ENCODE assay signal across 8 mouse cellular contexts in the genomic region with DNA sequence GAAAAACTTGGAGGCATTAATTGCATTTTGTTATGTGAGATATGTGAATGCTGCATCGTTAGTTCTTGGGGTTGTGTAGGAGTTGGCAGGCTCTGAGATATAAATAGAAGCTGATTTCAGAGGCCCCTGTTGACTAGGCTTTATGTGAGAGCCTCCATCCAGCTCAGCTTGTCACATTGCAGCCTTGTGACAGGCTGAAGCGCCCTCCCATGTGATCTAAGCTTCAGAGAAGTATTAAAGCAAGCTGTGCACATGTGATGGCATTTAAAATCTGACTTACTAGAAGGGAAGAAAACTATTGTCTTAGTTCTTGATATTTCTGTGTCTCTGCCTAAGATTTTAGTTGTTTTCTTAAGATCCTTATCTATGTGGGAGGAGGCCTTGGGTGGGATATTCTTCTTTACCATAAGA. TPM values are rescaled to one million over a fixed set of nuclear protein-coding genes. Genes with fewer than 3 reads are reported as not detected.
DNase-seq lines count a peak whose midpoint lies in the region; ATAC-seq and TF ChIP-seq lines count a peak whose summit lies in the region.

No protein-coding gene starts in this region.

- H3K27me3 ChIP-seq in CH12.LX (replicated peaks) = no peaks in the 10 kb centered on the region
- H3K27me3 ChIP-seq in heart, embryonic 13.5 days (replicated peaks) = no peaks in the 10 kb centered on the region
- no peaks in the 10 kb centered on the region for H3K27me3 ChIP-seq in kidney, postnatal 0 days (ENCODE audit: insufficient read depth, low read length)
- H3K27me3 ChIP-seq in liver, embryonic 11.5 days (replicated peaks; ENCODE audit: control insufficient read depth, insufficient read depth, low read length) = no peaks in the 10 kb centered on the region
- H3K27me3 ChIP-seq in stomach, embryonic 14.5 days (ENCODE audit: control insufficient read depth, insufficient read depth, low read length) = no peaks in the 10 kb centered on the region

- TF ChIP-seq RAD21 in CH12.LX (IDR thresholded peaks at IDR 0.05; ENCODE audit: low read depth, low read length) = no peak

- peak overlapping the region; percentile 67; the same call in 1 of the 2 replicates for H3K4me2 ChIP-seq in CH12.LX (ENCODE audit: insufficient read depth, low read depth, poor library complexity, severe bottlenecking)
- peak overlapping the region; percentile 89 for H3K4me2 ChIP-seq in heart, embryonic 13.5 days
- H3K4me2 ChIP-seq in kidney, postnatal 0 days (ENCODE audit: low read length) = peak overlapping the region; percentile 62
- H3K4me2 ChIP-seq in liver, embryonic 11.5 days = peak overlapping the region; percentile 84
- H3K4me2 ChIP-seq in stomach, embryonic 14.5 days (replicated peaks; ENCODE audit: low read depth, low read length) = peak overlapping the region; percentile 83

- 2% methylated on average over 2 of the region's 2 CpGs for WGBS in heart, embryonic 13.5 days
- 3% methylated on average over 2 of the region's 2 CpGs for WGBS in kidney, postnatal 0 days
- WGBS in liver, embryonic 11.5 days = 2% methylated on average over 2 of the region's 2 CpGs
- WGBS in stomach, embryonic 14.5 days = 2% methylated on average over 2 of the region's 2 CpGs

- TF ChIP-seq EP300 in CH12.LX (IDR thresholded peaks at IDR 0.05; ENCODE audit: low read length) = 0 out of 2 replicates have a peak, but pooled peaks have one; percentile 27

- in situ Hi-C loops in CH12.LX (cut with MboI; ENCODE audit: low pct_ligation_motif_present, low pct_unique_long_range_greater_than_20kb, low sequenced_read_pairs) = loop anchor here (25.0 kb wide), 2 partner anchors 137 to 237 kb away; no protein-coding TSS in a partner anchor

- H3K4me1 ChIP-seq in CH12.LX (ENCODE audit: control insufficient read depth in 1 of 2, insufficient read depth in 2 of 2) = peaks cover 0 to 36% of the 10 kb centered on the region in 2 experiments; a peak in 3 of 4 replicates
- H3K4me1 ChIP-seq in brown adipose tissue, adult 24 weeks (ENCODE audit: control insufficient read depth, insufficient read depth, insufficient read length, low read length) = peaks cover 10% of the 10 kb centered on the region
- peaks cover 29% of the 10 kb centered on the region for H3K4me1 ChIP-seq in heart, embryonic 13.5 days
- H3K4me1 ChIP-seq in kidney, postnatal 0 days (replicated peaks; ENCODE audit: insufficient read depth, low read length) = no peaks in the 10 kb centered on the region
- peaks cover 6% of the 10 kb centered on the region for H3K4me1 ChIP-seq in liver, embryonic 11.5 days (replicated peaks; ENCODE audit: control insufficient read depth, insufficient read depth, low read length)
- H3K4me1 ChIP-seq in stomach, embryonic 14.5 days (ENCODE audit: control insufficient read depth, insufficient read depth, low read length) = peaks cover 3% of the 10 kb centered on the region; the same call in 1 of the 2 replicates

- dilution Hi-C loops in CH12.LX (cut with MboI; ENCODE audit: extremely low pct_ligation_motif_present, extremely low pct_unique_long_range_greater_than_20kb, low sequenced_read_pairs) = no loop called here

- H3K9me3 ChIP-seq in CH12.LX (replicated peaks; ENCODE audit: low read length) = no peaks in the 10 kb centered on the region
- H3K9me3 ChIP-seq in heart, embryonic 13.5 days = no peaks in the 10 kb centered on the region
- H3K9me3 ChIP-seq in kidney, postnatal 0 days (replicated peaks; ENCODE audit: low read length) = no peaks in the 10 kb centered on the region
- H3K9me3 ChIP-seq in liver, embryonic 11.5 days (ENCODE audit: control insufficient read depth, low read length) = no peaks in the 10 kb centered on the region
- no peaks in the 10 kb centered on the region for H3K9me3 ChIP-seq in stomach, embryonic 14.5 days (ENCODE audit: control insufficient read depth, low read depth, low read length)

- H3K36me3 ChIP-seq in CH12.LX (replicated peaks in 1 of 2; ENCODE audit: control insufficient read depth in 1 of 2, insufficient read depth in 1 of 2, low read length in 1 of 2) = peaks cover 11 to 25% of the 10 kb centered on the region in 2 experiments
- peaks cover 25% of the 10 kb centered on the region for H3K36me3 ChIP-seq in heart, embryonic 13.5 days
- H3K36me3 ChIP-seq in kidney, postnatal 0 days (ENCODE audit: insufficient read depth, low read length) = peaks cover 12% of the 10 kb centered on the region
- peaks cover 4% of the 10 kb centered on the region; the same call in 1 of the 2 replicates for H3K36me3 ChIP-seq in liver, embryonic 11.5 days (ENCODE audit: control insufficient read depth, insufficient read depth, low read length)
- peaks cover 11% of the 10 kb centered on the region; the same call in 1 of the 2 replicates for H3K36me3 ChIP-seq in stomach, embryonic 14.5 days (ENCODE audit: control insufficient read depth, insufficient read depth, low read length)

- no peak for TF ChIP-seq POLR2A in CH12.LX (IDR thresholded peaks at IDR 0.05; ENCODE audit: low read depth, low read length)

- ATAC-seq in heart, embryonic 13.5 days (ENCODE audit: extremely low read depth, insufficient number of reproducible peaks, low FRiP score, low TSS enrichment) = no peak
- ATAC-seq in kidney, postnatal 0 days (replicated peaks; ENCODE audit: low FRiP score, low read depth) = no peak
- ATAC-seq in liver, embryonic 11.5 days (replicated peaks; ENCODE audit: low FRiP score) = peak; percentile 25; the same call in 1 of the 2 replicates
- ATAC-seq in monocyte, adult 5-6 weeks (replicated peaks; ENCODE audit: insufficient number of reproducible peaks, low FRiP score, low TSS enrichment, poor library complexity, severe bottlenecking) = peak; percentile 62
- no peak for ATAC-seq in stomach, embryonic 14.5 days (ENCODE audit: insufficient number of reproducible peaks, insufficient read depth, low FRiP score, low read depth)

- no peak overlapping the region; the same call in 1 of the 2 replicates for H3K27ac ChIP-seq in CH12.LX (ENCODE audit: insufficient read depth, low read depth)
- peak overlapping the region; percentile 88; the same call in 1 of the 2 replicates for H3K27ac ChIP-seq in brown adipose tissue, adult 24 weeks (replicated peaks; ENCODE audit: low read depth, low read length)
- H3K27ac ChIP-seq in heart, embryonic 13.5 days (replicated peaks) = peak overlapping the region; percentile 99
- no peak overlapping the region; the same call in 1 of the 2 replicates for H3K27ac ChIP-seq in kidney, postnatal 0 days
- H3K27ac ChIP-seq in liver, embryonic 11.5 days (ENCODE audit: low read depth, low read length) = peak overlapping the region; percentile 29; the same call in 1 of the 2 replicates
- peak overlapping the region; percentile 52 for H3K27ac ChIP-seq in stomach, embryonic 14.5 days (ENCODE audit: low read length)

- H3K4me3 ChIP-seq in CH12.LX (replicated peaks in 1 of 3; ENCODE audit: low read depth in 2 of 3, low read length in 2 of 3, poor library complexity in 1 of 3) = peak overlapping the region; percentile 71 to 87 (median 73)
- H3K4me3 ChIP-seq in brown adipose tissue, adult 24 weeks (ENCODE audit: insufficient read depth, low read depth, low read length) = peak overlapping the region; percentile 72
- H3K4me3 ChIP-seq in heart, embryonic 13.5 days = peak overlapping the region; percentile 92
- H3K4me3 ChIP-seq in kidney, postnatal 0 days (replicated peaks; ENCODE audit: low read depth, low read length) = peak overlapping the region; percentile 99
- H3K4me3 ChIP-seq in liver, embryonic 11.5 days (ENCODE audit: low read depth, low read length) = peak overlapping the region; percentile 95
- H3K4me3 ChIP-seq in stomach, embryonic 14.5 days (ENCODE audit: low read depth, low read length) = peak overlapping the region; percentile 96

- H3K79me2 ChIP-seq in CH12.LX (replicated peaks; ENCODE audit: control insufficient read depth, extremely low read depth, insufficient read depth, poor library complexity, severe bottlenecking) = peaks cover 45% of the 10 kb centered on the region

- DNase-seq in CH12.LX (ENCODE audit: extremely low read depth) = peak; percentile 88
- DNase-seq in fat pad, adult 2 months (ENCODE audit: extremely low read depth, low read depth, low spot score) = peak; percentile 40
- peak; percentile 90 for DNase-seq in kidney, postnatal 0 days (ENCODE audit: low spot score)
- peak; percentile 38 for DNase-seq in liver, embryonic 11.5 days (ENCODE audit: low spot score)

- no peak for TF ChIP-seq CTCF in CH12.LX (conservative IDR thresholded peaks at IDR 0.05 in 1 of 2, IDR thresholded peaks at IDR 0.05 in 1 of 2; ENCODE audit: low read depth in 2 of 2, low read length in 2 of 2)
- TF ChIP-seq CTCF in kidney, postnatal 0 days (IDR thresholded peaks at IDR 0.05; ENCODE audit: low read depth) = no peak

- H3K9ac ChIP-seq in CH12.LX (ENCODE audit: insufficient read depth, low read depth) = peak overlapping the region; percentile 89
- H3K9ac ChIP-seq in heart, embryonic 13.5 days = peak overlapping the region; percentile 100
- peak overlapping the region; percentile 52 for H3K9ac ChIP-seq in kidney, postnatal 0 days (ENCODE audit: low read depth, low read length)
- H3K9ac ChIP-seq in liver, embryonic 11.5 days (ENCODE audit: low read depth, low read length) = peak overlapping the region; percentile 68
- peak overlapping the region; percentile 99; the same call in 1 of the 2 replicates for H3K9ac ChIP-seq in stomach, embryonic 14.5 days (replicated peaks; ENCODE audit: low read depth, low read length)

TF ChIP-seq in CH12.LX, 34 proteins besides CTCF, POLR2A, EP300 and RAD21 (continues in another document):
- peak; percentile 99 for TF ChIP-seq MXI1 (IDR thresholded peaks at IDR 0.05; ENCODE audit: low read depth, low read length)
- no peak for TF ChIP-seq MAFK (IDR thresholded peaks at IDR 0.05; ENCODE audit: insufficient replicate concordance, low read length)
- 0 out of 2 replicates have a peak, but pooled peaks have one; percentile 37 for TF ChIP-seq MAZ (IDR thresholded peaks at IDR 0.05; ENCODE audit: low read depth, low read length)
- no peak for TF ChIP-seq CHD2 (IDR thresholded peaks at IDR 0.05; ENCODE audit: low read length)
- TF ChIP-seq ELF1 (IDR thresholded peaks at IDR 0.05; ENCODE audit: low read depth, low read length) = no peak
- no peak for TF ChIP-seq KAT2A (IDR thresholded peaks at IDR 0.05; ENCODE audit: insufficient replicate concordance, low read length)
- peak; percentile 46 for TF ChIP-seq JUND (conservative IDR thresholded peaks at IDR 0.05; ENCODE audit: low read depth, low read length)

RNA-seq across cellular contexts. Expression of a gene that starts 2.1 kb away (rescaled TPM):
- total RNA-seq in CH12.LX (2012; rRNA removed) (40.9 and 44.7 TPM in 2 replicates), CH12.LX (2014; rRNA removed) (87.9 and 107 TPM in 2 replicates)
- 65.8 and 71.8 TPM in 2 replicates for polyA plus RNA-seq in CH12.LX (2012; ENCODE audit: insufficient read length, low read depth)
- 76.9 and 88.6 TPM in 2 replicates for polyA plus RNA-seq in brown adipose tissue, adult 24 weeks (2012; ENCODE audit: insufficient read depth, insufficient read length, missing spikeins)
- polyA plus RNA-seq in heart, embryonic 13.5 days (2015; fragmentation: Nextera tagmentation; extraction: Ambion mirVana) = 80.9 and 88.1 TPM in 2 replicates
- 117 and 120 TPM in 2 replicates for polyA plus RNA-seq in kidney, postnatal 0 days (2015; fragmentation: Nextera tagmentation; extraction: Ambion mirVana)
- polyA plus RNA-seq in liver, embryonic 11.5 days (2014; fragmentation: Nextera tagmentation; extraction: Ambion mirVana) = 61.4 and 67.7 TPM in 2 replicates
- total RNA-seq in monocyte, adult 5-6 weeks (2017) = 376 to 477 TPM (median 405 TPM) in 3 replicates
- polyA plus RNA-seq in stomach, embryonic 14.5 days (2014; fragmentation: Nextera tagmentation; extraction: Ambion mirVana) = 84.9 and 92.4 TPM in 2 replicates

Comparison
In these comparisons a context has a peak if more than half of its experiments do, and no peak if none do; other contexts are left out.
1. DNase-seq: peak in every context shown above with its lines; median percentile 90 in kidney, postnatal 0 days; 88 in CH12.LX; 40 in fat pad, adult 2 months; 38 in liver, embryonic 11.5 days.
2. H3K27ac ChIP-seq: peak in brown adipose tissue, adult 24 weeks (single experiment), heart, embryonic 13.5 days (single experiment), liver, embryonic 11.5 days (single experiment) and stomach, embryonic 14.5 days (single experiment); none in CH12.LX (single experiment) and kidney, postnatal 0 days (single experiment).
3. ATAC-seq: peak in liver, embryonic 11.5 days (single experiment) and monocyte, adult 5-6 weeks (single experiment); none in heart, embryonic 13.5 days (single experiment), kidney, postnatal 0 days (single experiment) and stomach, embryonic 14.5 days (single experiment).
4. Peak in every context shown above with its lines, with median percentiles within 50 percentile points of each other: H3K4me2 ChIP-seq, H3K4me3 ChIP-seq and H3K9ac ChIP-seq.